Mouse (Mus musculus) embryonic facial prominence, embryonic 14.5 days (tissue): ENCODE measurements around the gene Vmn1r211. TPM values are rescaled to one million over a fixed set of nuclear protein-coding genes. Genes with fewer than 3 reads are reported as not detected.
"Not testable (repeated sequence)": the region's sequence is repeated elsewhere in the genome, so short reads cannot be mapped to it uniquely, and the experiment has no call there.

Experiments used
- ATAC-seq: fragments of 200-750 bp; cut with Nextera tagmentation; 2 replicates; pipeline ENCODE4 v1.8.0; 2017; ENCODE audit warnings: low read depth, moderate number of reproducible peaks, moderate TSS enrichment
- DNase-seq: peaks from one replicate; pipeline ENCODE4 v3.0.0-alpha.2; 2015; ENCODE audit warnings: low spot score
- H3K27ac ChIP-seq: fragments of 300-500 bp; sonication (generic); replicated peaks from 2 replicates; pipeline ENCODE4 v1.5.1; 2014; ENCODE audit warnings: low read depth, mild to moderate bottlenecking, low read length, moderate library complexity
- H3K27me3 ChIP-seq: fragments of 300-500 bp; sonication (generic); replicated peaks from 2 replicates; pipeline ENCODE4 v1.6.1; 2014; ENCODE audit warnings: low read length; ENCODE audit not compliant: control insufficient read depth, insufficient read depth
- H3K36me3 ChIP-seq: fragments of 300-500 bp; sonication (generic); 2 replicates; pipeline ENCODE4 v1.6.1; 2014; ENCODE audit warnings: low read length, mixed read lengths; ENCODE audit not compliant: control insufficient read depth, insufficient read depth
- H3K4me1 ChIP-seq: fragments of 300-500 bp; sonication (generic); 2 replicates; pipeline ENCODE4 v1.6.1; 2014; ENCODE audit warnings: antibody characterized with exemption, low read length; ENCODE audit not compliant: control insufficient read depth, insufficient read depth
- H3K4me2 ChIP-seq: fragments of 300-500 bp; sonication (generic); 2 replicates; pipeline ENCODE4 v1.6.1; 2014; ENCODE audit warnings: low read depth, mild to moderate bottlenecking, low read length, moderate library complexity, mixed read lengths
- H3K4me3 ChIP-seq: fragments of 300-500 bp; sonication (generic); 2 replicates; pipeline ENCODE4 v1.5.1; 2014; ENCODE audit warnings: low read depth, mild to moderate bottlenecking, low read length
- H3K9ac ChIP-seq: fragments of 300-500 bp; sonication (generic); 2 replicates; pipeline ENCODE4 v1.6.1; 2014; ENCODE audit warnings: low read depth, mild to moderate bottlenecking, low read length, moderate library complexity, mixed read lengths
- H3K9me3 ChIP-seq: fragments of 300-500 bp; sonication (generic); 2 replicates; pipeline ENCODE4 v1.6.1; 2016; ENCODE audit warnings: low read length; ENCODE audit not compliant: control insufficient read depth
- polyA plus RNA-seq: library from polyadenylated mRNA; unstranded; fragments of >200 nt; fragmentation: Nextera tagmentation; extraction: Ambion mirVana; gene quantifications from 2 replicates; pipeline ENCODE4 v1.2.1, GENCODE M21; 2014

Vmn1r211 gene
- polyA plus RNA-seq, 1 experiment from 2014 or later, result not detected

DNA sequence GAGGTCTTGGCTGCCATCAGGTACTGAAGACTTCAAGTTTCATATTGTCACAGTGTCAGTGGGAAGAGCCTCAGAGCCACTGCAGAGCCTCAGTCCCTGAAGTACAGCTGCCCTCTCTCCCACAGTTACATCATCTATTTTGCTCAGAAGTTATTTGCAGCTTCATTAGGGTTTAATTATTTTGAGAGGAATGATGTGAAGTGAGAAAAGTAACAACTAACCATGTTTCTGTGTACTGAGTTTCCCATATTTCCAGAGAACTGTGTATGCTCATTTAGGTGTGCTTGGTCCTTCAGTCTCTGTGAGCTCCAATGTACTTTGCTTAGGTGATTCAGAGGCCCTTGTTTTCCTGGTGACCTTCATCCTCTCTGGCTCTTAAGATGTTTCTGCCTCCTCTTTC is 47.8 kb downstream of the Vmn1r211 start, which contains the start of gene Vmn1r209:
TSS of gene Vmn1r209 (minus strand) at position 101 of the 400 bp plus-strand sequence.
- not testable (repeated sequence) for H3K9me3 ChIP-seq, H3K4me1 ChIP-seq, DNase-seq, H3K27me3 ChIP-seq, H3K4me2 ChIP-seq, ATAC-seq, H3K27ac ChIP-seq, H3K4me3 ChIP-seq, H3K36me3 ChIP-seq, H3K9ac ChIP-seq

Other genes starting within 250 kb of the Vmn1r211 start
- not detected in 2 replicates for gene Vmn1r206, start 233.3 kb downstream of the Vmn1r211 start, polyA plus RNA-seq
- gene Vmn1r207-ps, start 127.9 kb downstream of the Vmn1r211 start, polyA plus RNA-seq, result not detected in 2 replicates
- not detected in 2 replicates for gene Vmn1r208, start 80.2 kb downstream of the Vmn1r211 start, polyA plus RNA-seq
- gene Vmn1r209, start 47.9 kb downstream of the Vmn1r211 start, polyA plus RNA-seq, result not detected in 2 replicates
- gene Vmn1r210, start 26.2 kb downstream of the Vmn1r211 start, polyA plus RNA-seq, result not detected in 2 replicates
- gene Vmn1r212, start 26.6 kb upstream of the Vmn1r211 start, polyA plus RNA-seq, result not detected in 2 replicates
- gene Vmn1r213, start 150.1 kb upstream of the Vmn1r211 start, polyA plus RNA-seq, result not detected in 2 replicates
- not detected in 2 replicates for gene Vmn1r214, start 172.9 kb upstream of the Vmn1r211 start, polyA plus RNA-seq
- not detected in 2 replicates for gene Vmn1r215, start 210.5 kb upstream of the Vmn1r211 start, polyA plus RNA-seq